Mouse (Mus musculus) B cell, adult 62 days (primary cell): ENCODE data around the gene Zfyve28. TPM values are rescaled to one million over a fixed set of nuclear protein-coding genes. Genes with fewer than 3 reads are reported as not detected.

Experiments used
- total RNA-seq: library from RNA; stranded (reverse); gene quantifications from 4 replicates; pipeline ENCODE4 v1.2.4, GENCODE M21; 2023

The Zfyve28 gene
- total RNA-seq, result 1.3 to 2.4 TPM (median 1.4 TPM) in 4 replicates

DNA sequence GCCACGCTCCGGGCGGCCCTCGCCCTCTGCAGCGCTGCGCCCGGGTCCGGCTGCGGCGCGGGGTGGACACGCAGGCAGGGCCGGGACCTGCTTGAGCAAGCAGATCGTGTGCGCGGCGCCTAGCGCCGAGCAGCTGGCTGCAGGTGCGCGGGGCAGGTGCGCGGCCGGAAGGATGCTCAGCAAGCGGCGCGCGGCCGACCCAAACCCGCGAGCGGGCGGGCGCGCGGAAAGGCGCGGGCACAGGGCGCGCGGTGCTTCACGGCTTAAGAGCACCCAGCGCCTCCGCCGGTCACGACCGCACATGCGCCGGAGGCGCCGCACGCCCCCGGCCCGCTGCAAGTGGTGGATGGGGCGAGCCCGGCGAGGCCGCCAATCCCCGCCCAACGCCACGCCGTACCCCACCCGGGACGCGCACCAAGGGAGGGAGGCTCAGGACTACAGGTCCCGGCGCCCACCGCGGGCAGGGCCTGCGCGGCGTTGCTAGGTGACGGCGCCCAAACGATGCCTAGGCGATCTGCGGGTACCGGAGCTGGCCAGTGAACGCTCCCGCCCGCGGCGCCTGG is at the start of gene Zfyve28, which contains the start of gene Cfap99:
TSS of gene Zfyve28 (minus strand) at position 296 of the 563 bp plus-strand sequence.
TSS of gene Cfap99 (plus strand) at position 447 of the 563 bp plus-strand sequence.

DNA sequence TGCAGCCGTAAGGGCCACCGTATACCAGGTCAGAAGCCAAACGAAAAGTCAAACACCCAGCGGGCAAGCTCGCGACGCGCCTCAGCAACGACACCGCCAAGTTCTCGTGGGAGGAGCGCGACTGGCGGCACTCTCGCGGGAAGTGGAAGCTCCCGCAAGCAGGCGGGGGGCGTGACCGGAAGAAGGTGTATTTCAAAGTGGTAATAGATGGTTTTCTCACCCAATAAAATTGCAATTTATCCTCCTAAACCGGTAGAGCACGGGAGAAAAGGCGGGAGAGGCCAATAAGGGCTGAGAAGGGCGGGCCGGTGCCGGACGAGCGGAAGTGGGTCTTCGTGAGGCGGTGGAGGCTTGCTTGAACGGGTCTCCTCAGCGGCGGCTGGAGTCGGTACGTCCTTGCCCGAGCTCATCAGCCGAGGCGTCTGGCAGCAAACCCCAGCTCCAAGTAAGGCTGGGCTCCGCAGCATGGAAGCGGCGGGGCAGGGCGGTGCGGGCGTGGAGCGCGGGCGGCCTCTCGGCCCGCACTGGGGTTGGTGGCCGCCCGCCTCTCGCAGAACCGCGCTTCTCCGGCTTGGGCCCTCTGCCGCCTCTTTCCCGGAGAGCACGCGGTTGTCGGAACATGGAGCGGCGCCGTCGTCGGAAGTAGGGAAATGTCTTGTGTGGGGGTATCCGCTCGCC is 48.0 kb upstream of the Zfyve28 start, which contains the start of gene Rnf4:
TSS of gene Rnf4 (plus strand) at position 193 of the 678 bp plus-strand sequence.

DNA sequence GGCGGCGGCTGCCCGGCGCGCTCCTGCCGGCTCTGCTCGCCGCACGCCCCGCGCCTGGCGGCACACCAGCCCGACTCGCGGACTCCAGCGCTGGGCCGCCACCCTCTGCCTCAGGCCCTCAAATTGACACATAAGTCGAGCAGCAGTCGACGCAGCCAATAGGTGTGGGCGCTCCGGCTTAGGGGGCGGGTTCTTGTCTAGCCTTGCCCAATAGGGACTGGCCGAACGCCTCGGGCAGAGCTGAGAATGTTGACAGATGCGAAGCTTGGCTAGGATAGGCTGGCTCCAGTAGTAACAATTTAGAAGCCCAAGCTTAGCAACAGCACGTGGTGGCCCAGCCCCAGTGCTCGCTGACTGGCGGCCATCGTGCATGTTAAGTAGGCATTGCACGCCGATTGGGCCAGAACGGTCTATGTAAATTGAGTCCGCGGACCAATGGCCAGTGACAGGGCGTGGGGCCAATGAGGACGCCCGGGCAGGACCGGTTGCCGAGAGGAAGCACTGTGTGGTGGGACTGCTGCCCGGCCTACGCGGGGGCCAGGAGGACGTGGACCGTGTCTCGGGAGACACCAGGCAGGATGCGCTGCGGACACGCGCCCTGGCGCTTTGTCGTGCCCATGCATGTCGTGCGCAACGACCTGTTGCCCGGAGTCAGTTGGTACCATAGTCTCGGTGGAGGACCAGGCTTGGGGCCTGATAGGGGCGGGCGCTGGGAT is 100.5 kb downstream of the Zfyve28 start, which contains the start of gene Mxd4:
TSS of gene Mxd4 (minus strand) at position 120 of the 716 bp plus-strand sequence.

DNA sequence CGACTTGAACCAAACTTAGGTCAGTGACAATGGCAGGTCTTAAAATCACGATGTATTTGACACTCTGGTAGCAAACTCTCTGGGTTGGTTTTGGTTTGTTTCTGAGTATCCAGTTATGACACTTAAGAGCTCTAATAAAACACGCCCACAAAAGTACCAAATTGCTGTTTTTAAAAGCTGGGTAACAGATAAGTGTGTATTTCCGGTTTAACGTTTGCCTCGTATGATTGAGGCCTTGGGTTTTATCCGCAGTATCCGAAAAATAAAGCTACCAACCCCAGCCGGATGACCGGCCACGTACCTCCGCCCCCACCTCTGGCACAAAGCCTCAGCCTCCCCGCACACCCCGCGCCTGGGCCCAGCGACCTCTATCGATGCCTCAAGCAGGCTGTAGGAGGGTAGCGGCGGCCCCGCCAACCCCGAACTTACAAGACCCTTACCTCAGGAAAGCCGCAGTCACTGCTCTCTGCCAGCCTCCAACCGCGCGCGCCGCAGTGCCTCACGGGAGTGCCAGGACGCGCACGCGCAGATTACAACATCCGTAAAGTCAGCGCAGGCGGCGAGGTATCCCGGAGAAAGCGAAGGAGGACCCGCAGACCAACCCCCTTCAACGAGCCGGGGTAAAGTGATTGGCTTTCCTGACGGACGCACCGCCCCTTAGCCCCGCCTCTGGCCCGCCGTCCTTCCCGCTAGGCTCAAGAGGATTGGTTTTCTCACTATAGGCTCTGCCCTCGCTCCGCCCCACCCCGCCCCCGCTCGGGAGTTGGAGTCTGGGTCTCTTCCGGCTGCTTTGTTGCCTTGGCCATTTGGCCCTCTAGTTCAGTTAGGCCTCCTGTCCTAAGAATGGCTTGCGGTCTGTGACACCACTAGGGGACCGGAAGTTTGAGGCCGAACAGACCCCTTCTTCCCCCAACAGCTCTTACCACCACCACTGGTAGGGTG is 119.0 kb downstream of the Zfyve28 start, which contains the start of the genes Poln and Haus3:
TSS of gene Poln (minus strand) at position 499 of the 942 bp plus-strand sequence.
TSS of gene Haus3 (minus strand) at position 578 of the 942 bp plus-strand sequence.

Other genes starting within 250 kb of the Zfyve28 start
- 0.77 to 5.8 TPM (median 1.6 TPM) in 4 replicates for gene Poln, start 119.0 kb downstream of the Zfyve28 start, total RNA-seq
- 35.6 to 44.1 TPM (median 39.8 TPM) in 4 replicates for gene Haus3, start 118.9 kb downstream of the Zfyve28 start, total RNA-seq
- 68.2 to 88.3 TPM (median 77.7 TPM) in 4 replicates for gene Mxd4, start 100.7 kb downstream of the Zfyve28 start, total RNA-seq
- gene Cfap99, start 151 bp upstream of the Zfyve28 start, total RNA-seq, result not detected in 4 replicates
- gene Rnf4, start 47.8 kb upstream of the Zfyve28 start, total RNA-seq, result 209 to 254 TPM (median 230 TPM) in 4 replicates
- gene Fam193a, start 81.5 kb upstream of the Zfyve28 start, total RNA-seq, result 73.4 to 83.7 TPM (median 79.7 TPM) in 4 replicates
- gene Tnip2, start 225.5 kb upstream of the Zfyve28 start, total RNA-seq, result 22.8 to 27.3 TPM (median 26.3 TPM) in 4 replicates
- 78.4 to 118 TPM (median 95.6 TPM) in 4 replicates for gene Sh3bp2, start 237.4 kb upstream of the Zfyve28 start, total RNA-seq